Mouse (Mus musculus): ENCODE results near the gene Adgrl4.

Gene Adgrl4

DNA sequence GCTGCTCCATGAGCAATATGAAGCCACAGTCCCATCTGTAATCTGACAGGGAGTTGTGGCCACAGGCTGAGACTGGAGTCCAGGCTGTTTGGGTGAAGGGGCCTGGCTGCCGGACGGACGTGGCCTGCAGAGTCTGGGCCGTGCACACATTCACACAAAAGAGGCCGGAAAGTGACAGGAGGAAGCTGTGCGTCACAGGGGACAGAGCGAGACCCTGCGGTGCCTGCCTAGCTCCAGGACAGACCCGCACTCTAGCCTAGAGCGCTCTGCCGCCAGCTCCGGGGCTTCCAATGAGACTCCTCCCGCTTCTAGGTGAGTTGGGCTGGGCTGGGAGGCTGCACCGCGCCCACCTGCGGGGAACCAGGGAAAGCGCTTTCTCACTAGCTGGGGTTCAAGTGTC lies at the start of gene Adgrl4:
TSS of gene Adgrl4 (plus strand) at position 195 of the 400 bp plus-strand sequence.
- DNase-seq (ENCODE audit: low read depth, low spot score) = peak; percentile 44

DNA sequence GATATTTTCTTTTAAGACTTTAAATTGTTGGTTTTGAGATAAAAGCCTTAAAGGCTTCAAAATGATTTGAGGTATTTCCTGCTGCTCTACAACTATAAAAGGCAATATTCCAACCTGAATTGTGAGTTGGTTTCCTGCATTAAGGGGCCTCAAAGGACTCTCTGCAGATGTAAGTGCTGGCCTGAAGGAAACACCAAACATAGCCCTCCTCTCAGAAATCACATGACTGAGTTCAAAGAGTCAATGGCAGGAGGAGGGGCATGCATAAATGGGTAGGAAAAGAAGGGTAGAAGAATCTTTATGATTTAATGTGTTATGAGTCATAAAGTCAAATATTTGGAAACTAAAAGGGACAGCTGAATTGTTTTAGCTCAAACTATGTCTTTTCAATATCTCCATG lies 46.8 kb upstream of the Adgrl4 start:
- DNase-seq (ENCODE audit: low read depth, low spot score) = no peak

DNA sequence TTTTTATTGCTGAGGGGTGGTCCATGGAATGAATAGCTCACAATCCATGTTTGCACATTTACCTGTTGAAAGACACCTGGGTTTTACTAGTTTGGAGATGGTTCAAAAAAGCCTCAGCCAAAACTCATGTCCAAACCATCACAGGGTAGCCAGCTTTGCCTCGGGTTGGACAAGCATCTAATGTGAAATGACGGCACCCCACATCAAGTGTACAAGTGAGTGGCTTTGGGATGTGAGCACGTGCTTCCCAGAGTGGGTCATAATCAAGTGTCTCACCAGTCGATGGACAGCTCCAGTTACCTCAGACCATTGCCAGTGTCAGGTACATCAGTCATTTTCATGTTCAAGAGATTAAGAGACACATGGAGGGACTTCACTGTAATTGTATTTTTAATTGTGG lies 44.8 kb upstream of the Adgrl4 start:
- DNase-seq (ENCODE audit: low read depth, low spot score) = no peak

DNA sequence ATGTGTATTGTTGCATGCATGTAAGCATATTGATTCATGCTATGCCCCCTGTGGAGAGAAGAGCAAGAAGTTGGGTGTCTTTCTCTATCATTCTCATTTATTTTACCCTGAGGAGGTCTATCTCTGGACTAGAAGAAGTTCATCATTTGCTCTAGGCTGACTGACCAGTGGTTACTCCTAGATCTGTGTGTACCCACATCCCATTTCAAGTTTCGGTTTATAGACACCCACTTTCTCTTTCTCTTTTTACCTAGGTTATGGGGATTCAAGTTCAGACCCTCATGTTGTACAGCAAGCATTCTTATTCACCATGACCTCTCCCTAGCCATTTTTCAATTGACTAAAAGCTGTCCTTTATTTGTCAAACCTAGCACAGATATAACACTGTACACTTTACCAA lies 44.4 kb upstream of the Adgrl4 start:
- no peak for DNase-seq (ENCODE audit: low read depth, low spot score)

DNA sequence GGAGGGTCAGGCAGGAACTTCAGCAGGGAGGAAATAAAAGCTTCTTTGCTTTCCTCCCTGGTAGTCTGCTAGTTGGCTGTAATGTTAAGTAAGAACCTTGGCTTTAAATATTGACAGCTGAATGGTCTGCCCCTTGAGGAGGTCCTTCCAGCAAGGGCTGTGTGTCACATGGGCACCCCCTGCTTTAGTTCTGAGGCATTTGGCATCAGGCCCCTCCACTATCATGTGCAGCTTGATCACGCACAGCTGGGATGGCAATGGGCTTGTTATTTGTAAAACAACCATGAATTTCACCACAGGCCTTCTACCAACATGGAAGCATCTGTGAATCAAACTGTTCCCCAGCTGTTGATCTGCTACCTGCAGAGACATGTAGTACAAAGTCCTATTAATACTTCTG lies 38.4 kb upstream of the Adgrl4 start:
- DNase-seq (ENCODE audit: low read depth, low spot score) = no peak

DNA sequence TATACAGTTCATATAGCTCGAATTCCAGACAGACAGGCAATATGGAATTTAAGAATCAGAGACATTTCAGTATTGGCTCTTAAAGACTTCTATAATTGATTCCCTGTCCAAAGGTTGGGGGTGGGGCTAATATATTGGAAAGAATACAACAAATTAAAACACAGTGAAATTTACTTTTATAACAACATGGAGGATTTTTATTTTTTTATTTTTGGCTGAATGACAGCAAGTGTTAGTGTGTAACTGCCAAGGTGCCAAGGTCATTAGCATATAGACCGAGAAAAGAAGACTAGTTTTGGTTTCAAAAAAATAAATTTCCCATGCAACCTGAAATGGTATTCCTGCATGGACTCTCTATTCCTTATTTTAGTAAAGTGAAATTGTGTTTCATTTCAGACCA lies 26.7 kb upstream of the Adgrl4 start:
- DNase-seq (ENCODE audit: low read depth, low spot score) = no peak

DNA sequence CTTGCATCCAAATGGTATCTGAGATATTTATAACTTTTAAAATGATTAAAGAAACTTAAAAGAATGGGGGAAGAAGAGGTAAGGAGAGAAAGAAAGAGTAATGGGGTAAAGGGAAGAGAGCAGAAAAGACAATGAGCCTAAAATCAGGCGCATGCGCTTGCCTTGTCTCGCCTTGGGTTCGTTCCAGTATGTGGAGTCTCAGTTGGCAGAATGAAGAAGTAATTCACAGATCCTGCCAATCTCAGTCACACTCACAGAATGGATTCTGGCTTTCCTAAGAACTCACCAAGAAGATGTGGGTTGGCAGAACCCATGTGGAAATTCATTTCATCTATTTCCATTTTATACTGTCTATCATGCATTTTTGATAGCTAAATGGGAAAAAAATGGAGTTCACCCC lies 26.2 kb upstream of the Adgrl4 start:
- DNase-seq (ENCODE audit: low read depth, low spot score) = no peak

DNA sequence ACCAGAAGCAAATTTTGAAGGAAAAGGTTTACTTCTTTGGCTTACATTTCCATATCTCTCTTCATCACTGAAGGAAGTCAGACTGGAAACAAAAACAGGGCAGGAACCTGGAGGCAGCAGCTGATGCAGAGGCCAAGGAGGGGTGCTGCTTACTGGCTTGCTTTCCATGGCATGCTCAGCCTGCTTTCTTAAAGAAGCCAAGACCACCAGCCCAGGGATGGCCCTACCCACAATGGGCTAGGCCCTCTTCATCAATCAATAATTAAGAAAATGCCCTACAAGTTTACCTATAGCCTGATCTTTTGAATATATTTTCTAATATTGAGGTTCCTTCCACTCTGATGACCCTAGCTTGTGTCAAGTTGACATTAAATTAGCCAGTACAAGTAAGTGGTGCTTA lies 20.8 kb upstream of the Adgrl4 start:
- DNase-seq (ENCODE audit: low read depth, low spot score) = no peak

DNA sequence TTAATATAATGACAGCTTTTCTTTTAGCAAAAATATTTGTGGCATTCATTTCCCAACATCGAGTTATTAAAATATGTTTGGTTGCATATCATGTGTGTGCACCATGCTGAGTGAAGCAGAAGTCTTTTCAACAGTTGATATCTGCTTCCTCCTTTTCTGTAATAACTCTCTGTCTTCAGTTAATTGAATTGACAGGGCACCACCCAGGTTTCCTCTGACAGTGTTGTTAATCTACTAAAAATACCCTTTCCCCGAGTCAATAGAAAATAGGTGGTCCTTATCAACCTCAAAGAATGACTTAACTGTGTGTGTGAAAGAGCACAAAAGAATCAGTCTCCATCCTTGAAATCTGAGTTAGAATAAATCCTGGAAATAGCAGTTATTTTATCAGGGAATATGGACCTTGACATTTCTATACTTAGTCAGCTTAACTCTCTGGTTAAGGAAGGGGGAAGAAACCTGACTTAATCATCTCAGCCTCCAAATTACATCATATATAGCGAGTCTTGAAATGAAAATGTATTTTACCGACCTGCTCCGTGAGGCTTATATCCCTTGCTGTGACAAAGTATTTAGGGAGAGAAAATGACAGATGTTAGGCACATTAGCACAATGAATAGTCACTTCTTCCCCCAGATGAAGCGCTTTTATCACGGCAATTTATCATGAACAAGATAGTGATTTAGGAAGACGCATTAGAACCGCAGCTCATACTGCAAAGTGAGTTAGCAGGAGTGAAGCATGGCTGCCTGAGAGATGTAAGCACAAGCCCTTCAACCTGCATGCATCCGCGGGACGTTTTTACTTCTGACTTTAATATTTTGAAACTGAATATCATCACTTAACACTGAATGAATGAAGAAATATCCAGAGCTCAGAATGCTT lies 19.8 kb upstream of the Adgrl4 start:
- no peak for DNase-seq (ENCODE audit: low read depth, low spot score)

DNA sequence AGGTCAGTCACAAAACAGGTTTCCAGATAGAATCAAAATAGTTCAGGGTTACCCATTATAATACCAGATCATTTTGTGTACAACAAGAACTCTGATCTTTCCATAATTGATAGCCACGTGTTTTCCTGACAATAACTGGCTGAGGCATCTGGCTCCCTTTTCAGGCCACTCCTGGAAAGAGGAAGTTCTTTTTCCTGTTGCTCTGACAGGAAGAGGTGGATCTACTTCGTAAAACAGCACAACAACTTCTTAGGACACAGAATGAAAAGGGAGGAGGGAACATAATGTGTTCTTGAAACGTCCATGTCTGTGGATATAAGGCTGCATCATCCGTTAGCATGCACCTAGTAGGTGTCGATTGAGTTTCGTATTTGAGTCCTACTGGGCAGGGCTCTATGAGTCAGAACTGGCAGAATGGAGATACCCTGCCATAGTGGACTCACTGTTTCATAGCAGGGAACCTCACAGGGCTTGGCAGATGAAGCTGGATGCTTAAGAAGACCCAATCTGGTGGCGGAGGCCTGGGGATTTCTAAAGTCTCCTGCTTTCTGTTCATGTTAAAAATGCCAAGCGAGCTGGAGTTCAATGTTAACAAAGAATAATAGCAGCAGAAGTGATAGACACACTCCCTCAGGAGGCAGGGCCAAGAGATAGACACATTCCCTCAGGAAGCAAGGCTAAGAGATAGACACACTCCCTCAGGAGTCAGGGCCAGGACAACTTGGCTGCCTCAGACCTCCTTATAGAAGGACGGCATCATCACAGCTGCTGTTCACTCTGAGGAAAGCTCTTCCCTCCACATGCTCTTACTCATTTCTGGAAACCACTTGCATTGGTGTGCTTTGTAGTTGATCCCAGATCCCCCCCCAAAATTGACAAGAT lies 13.1 kb upstream of the Adgrl4 start:
- no peak for DNase-seq (ENCODE audit: low read depth, low spot score)

DNA sequence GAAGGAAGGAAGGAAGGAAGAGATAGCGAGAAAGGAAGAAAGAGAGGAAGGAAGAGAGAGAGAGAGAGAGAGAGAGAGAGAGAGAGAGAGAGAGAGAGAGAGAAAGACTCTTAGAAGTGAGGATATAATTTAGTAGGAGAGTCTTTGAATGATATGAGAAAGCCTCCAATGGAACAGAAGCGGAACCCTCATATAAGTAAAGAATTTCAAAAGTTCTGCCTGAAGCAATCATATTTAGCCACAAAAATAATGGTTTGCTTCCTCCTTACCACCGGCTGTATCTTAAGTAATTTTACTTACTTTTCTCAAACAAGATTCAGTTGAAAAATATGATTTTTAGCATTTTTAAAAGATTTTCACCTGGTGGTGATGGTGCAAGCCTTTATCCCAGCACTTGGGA lies 7.6 kb upstream of the Adgrl4 start:
- no peak for DNase-seq (ENCODE audit: low read depth, low spot score)

DNA sequence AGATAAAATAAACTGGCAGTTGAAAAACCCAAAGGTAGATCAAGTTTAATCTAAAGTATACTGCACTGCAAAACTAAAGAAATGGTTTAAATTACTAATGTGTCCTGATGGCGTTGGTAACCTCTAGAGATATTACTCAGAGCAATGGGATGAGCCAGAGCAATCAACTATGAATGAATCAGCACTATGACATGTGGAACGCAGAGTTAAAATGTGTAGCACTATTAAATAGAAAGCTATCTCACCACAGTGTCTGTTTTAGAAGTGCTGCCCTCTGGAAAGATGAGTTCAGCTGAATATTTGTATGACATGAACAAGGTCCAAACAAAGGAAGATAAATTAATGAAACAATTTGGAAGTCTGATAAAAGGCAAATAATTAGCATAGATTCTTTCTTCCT lies 6.2 kb upstream of the Adgrl4 start:
- DNase-seq (ENCODE audit: low read depth, low spot score) = no peak

DNA sequence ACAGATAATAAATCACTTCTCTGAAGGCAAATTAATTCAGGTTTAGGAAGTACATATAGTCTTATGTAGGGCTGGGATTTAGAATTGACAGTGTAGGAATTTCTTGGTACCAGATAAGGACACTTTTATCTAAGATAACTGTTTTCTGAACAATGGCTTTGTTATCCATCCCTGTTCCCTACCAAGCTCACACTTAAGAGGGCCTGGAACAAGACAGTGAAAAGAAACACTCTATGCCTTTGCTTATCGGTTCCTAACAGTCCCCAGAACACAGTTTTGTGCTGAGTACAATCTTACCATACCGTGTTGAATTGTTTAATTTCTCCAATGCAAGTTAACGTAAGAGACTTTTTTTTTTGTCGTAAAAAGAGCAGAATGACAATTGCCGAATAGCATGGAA lies 677 bp downstream of the Adgrl4 start:
- DNase-seq (ENCODE audit: low read depth, low spot score) = no peak

DNA sequence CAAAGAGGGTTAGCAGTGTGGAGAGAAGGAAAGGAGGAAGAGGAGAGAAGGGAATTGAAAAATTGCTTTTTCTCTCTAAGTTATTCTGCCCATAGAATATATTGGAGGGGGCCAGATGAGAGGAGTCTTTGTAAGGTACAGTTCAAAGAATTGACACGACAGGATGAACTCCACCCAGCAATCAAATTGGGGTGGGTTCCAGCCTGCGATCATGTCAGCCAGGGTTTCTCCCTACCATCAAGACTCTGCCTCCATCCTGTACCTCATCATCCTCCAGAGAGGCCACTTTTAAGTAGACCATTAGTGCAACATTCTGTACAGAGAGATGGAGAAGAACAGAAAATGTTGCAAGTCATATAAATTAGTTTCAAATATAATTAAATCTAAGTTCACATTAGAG lies 2.3 kb downstream of the Adgrl4 start:
- no peak for DNase-seq (ENCODE audit: low read depth, low spot score)

DNA sequence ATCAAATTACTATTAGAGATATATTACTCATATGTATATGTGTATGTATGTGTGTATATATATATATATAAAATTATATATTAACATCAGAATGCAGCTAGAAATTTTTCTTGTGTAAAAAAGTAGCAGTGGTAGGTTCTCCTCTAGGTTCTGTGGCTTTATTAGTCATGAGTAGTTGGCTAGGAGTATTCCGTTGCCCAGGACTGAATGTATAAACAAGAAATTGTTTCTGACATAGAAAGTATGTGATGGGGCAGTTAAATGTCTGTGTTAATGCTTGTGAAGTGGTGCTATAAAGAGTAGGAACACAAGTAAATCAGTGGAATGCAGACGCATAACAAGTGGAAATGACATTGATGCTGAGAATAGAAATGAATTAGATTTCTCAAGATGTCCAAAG lies 4.3 kb downstream of the Adgrl4 start:
- DNase-seq (ENCODE audit: low read depth, low spot score) = no peak

DNA sequence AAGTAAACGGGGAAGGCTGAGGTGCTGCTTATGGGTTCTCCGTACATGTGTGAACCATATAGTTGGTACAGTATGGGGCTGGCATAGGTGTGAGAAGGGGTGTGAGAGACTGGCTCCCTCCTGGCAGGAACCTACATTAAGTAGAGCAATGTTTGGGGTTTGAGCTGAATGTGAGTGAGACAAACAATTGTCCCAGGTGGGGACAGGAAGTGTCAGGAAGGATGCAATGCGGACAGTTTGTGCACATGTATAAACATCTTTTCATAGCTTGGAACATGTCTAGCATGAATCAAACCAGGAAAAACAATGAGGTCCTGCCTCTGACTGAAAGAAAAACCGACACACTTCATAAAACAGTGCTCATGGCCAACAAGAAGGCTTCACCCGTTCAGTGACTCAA lies 5.8 kb downstream of the Adgrl4 start:
- DNase-seq (ENCODE audit: low read depth, low spot score) = no peak

DNA sequence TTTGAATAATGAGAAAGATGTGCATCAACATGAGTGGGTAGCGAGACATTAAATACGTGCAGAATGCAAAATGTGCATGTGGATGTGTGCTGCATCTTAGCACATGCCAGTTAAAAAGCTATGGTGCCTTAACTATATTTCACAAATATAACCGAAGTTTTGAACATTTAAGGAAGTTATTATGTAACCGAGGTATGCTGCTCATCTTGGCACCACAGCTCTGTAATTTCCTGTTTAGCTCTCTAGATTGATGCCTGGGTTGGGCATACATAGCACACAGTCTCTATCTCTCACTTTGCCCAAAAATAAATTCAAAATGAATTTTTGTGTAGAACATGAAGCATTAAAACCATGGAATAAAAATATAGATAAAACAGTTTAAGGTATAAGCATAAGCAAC lies 6.6 kb downstream of the Adgrl4 start:
- no peak for DNase-seq (ENCODE audit: low read depth, low spot score)

DNA sequence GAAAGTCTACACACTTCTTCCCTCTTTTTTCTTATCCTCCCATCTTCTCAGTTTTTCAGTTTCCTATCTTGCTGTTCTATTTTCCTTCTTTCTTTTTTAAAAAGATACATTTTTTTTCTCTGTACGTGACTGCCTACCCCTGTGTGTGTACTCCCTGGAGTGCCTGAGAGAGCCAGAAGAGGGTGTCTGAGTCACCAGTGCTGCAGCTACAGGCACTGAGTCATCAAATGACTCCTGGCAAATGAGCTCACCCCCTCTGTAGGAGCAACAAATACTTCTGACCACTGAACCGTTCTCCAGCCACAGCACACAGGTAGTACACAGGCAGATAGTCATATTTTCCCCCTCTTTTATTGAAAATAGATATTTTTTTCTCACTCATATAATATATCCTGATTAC lies 8.2 kb downstream of the Adgrl4 start:
- DNase-seq (ENCODE audit: low read depth, low spot score) = no peak

DNA sequence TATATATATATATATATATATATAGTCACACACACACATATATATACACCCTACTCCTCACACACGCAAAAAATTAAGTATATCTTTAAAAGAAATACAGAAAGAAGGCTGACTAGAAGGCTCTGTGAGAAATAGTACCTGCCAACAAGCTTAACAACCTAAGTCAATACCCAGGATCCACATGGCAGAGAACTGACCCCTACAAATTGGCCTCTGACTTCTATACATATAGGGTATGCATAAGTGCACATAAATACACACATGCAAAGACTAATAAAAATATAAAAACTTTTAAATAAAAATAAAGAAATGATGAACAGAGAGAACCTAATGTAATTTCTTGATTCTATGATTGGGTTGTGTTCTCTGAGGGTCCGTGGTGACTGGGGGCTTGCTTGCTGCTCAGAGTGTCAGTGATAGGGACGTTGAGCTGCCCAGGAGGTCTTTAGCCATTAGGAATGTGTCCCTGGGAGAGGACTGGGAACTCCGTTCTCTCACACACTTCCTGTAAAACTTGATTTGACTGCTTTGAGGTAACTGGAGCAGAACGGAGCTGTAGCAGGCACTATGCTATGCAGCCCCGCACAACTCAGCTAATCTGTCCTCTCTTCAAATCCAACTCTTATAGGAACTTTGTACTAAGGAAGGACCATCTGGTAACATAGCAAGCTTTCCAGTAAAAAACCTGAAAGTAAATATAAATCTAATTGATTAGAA lies 17.5 kb downstream of the Adgrl4 start:
- no peak for DNase-seq (ENCODE audit: low read depth, low spot score)

DNA sequence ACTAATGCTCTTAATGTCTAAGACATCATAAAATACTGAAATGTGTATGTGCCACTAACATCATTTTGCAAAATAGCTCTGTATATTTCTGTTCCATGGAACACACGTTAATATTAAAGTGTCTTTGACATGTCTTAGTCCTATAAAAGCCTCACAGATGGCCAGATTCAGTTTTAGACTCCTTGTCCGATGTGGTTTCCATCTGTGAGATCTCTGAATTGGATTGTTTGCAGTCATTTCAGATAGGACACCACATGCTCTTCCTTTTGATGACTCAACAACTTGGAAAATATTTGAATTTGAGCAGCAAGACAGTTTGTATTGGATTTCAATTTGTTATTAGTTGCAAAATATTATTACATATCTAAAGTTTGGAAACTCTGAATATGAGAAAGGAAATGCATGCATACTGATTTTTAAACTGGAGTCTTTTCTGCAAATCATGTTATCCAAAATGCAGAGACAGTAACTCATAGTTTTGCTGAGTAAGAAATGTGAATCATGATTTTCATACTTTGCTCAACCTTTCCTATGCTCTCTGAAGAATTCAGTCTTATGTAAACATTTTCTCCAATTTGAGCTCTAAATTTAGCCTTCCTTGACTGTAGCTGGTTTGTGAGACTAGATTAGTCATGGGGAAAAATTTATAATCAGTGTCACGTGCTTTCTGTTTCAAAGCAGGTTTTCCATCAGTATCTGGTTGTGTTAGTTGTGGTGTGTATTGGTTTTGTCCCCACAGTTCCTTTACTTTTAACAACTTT lies 21.9 kb downstream of the Adgrl4 start:
- no peak for DNase-seq (ENCODE audit: low read depth, low spot score)

DNA sequence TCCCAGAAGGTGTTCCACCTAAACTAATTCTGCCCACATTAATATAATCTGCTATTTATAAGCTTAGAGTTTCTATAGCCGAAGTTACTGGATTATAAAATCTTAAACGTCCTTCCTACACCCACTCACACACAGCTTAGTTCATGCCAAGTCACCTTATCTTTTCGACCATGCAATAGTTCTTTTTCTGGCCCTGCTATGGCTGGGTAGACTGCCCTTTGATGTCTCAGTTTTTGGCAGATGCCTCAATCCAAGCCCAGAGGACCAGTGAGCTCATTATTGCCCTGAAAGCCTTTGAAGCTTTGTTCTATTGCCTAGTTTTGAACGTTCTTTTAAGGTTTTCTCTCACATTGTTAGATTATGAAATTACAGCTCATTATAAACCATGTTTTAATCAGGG lies 27.5 kb downstream of the Adgrl4 start:
- no peak for DNase-seq (ENCODE audit: low read depth, low spot score)
